Mouse (Mus musculus) limb, embryonic 10.5 days (tissue): ENCODE data around the gene Cyb5r3. TPM values are rescaled to one million over a fixed set of nuclear protein-coding genes. Genes with fewer than 3 reads are reported as not detected.
"Not testable (repeated sequence)": the region's sequence is repeated elsewhere in the genome, so short reads cannot be mapped to it uniquely, and the experiment has no call there.

Source experiments
- DNase-seq: peaks from one replicate; pipeline ENCODE4 v3.0.0-alpha.2; 2017; ENCODE audit warnings: low spot score
- H3K27ac ChIP-seq: fragments of 300-500 bp; sonication (generic); 2 replicates; pipeline ENCODE4 v1.5.1; 2016; ENCODE audit warnings: mild to moderate bottlenecking
- H3K27me3 ChIP-seq: fragments of 300-500 bp; sonication (generic); 2 replicates; pipeline ENCODE4 v1.6.1; 2016; ENCODE audit warnings: low read depth, mild to moderate bottlenecking; ENCODE audit not compliant: poor library complexity, severe bottlenecking
- H3K36me3 ChIP-seq: fragments of 300-500 bp; sonication (generic); 2 replicates; pipeline ENCODE4 v1.6.1; 2016; ENCODE audit warnings: mild to moderate bottlenecking, moderate library complexity
- H3K4me1 ChIP-seq: fragments of 300-500 bp; sonication (generic); 2 replicates; pipeline ENCODE4 v1.6.1; 2016
- H3K4me3 ChIP-seq: fragments of 300-500 bp; sonication (generic); 2 replicates; pipeline ENCODE4 v1.5.1; 2016; ENCODE audit warnings: mild to moderate bottlenecking, moderate library complexity
- H3K9me3 ChIP-seq: fragments of 300-500 bp; sonication (generic); replicated peaks from 2 replicates; pipeline ENCODE4 v1.6.1; 2016; ENCODE audit warnings: mild to moderate bottlenecking
- WGBS: fragments of 180-500 bp; shearing (Covaris S2); methylation state at CpG from one replicate; pipeline ENCODE4 v1.1.7; 2016; 5-methylcytosine and 5-hydroxymethylcytosine counted together
- polyA plus RNA-seq: library from polyadenylated mRNA; unstranded; fragments of >200 nt; fragmentation: Nextera tagmentation; extraction: Ambion mirVana; gene quantifications from 2 replicates; pipeline ENCODE4 v1.2.1, GENCODE M21; 2016

Cyb5r3 gene
- polyA plus RNA-seq, 1 experiment from 2014 or later = 174 TPM

- not testable (repeated sequence) for H3K9me3 ChIP-seq, H3K27ac ChIP-seq, H3K4me1 ChIP-seq, H3K4me3 ChIP-seq, H3K27me3 ChIP-seq, DNase-seq
- WGBS = 94% methylated on average over 3 of the region's 3 CpGs
- peaks cover 74% of the 10 kb centered on the region for H3K36me3 ChIP-seq
These were observed 45.4 kb downstream of the Cyb5r3 start for GRCm38 (mm10) chr15:83127037-83127436.

GRCm38 (mm10) chr15:83126582-83126981, 45.8 kb downstream of the Cyb5r3 start:
- no peak overlapping the region for H3K27ac ChIP-seq
- no peaks in the 10 kb centered on the region for H3K9me3 ChIP-seq
- DNase-seq = no peak
- H3K4me3 ChIP-seq = no peak overlapping the region
- 95% methylated on average over 9 of the region's 9 CpGs for WGBS
- peaks cover 5% of the 10 kb centered on the region for H3K4me1 ChIP-seq
- H3K27me3 ChIP-seq = no peaks in the 10 kb centered on the region
- H3K36me3 ChIP-seq = peaks cover 70% of the 10 kb centered on the region

DNA sequence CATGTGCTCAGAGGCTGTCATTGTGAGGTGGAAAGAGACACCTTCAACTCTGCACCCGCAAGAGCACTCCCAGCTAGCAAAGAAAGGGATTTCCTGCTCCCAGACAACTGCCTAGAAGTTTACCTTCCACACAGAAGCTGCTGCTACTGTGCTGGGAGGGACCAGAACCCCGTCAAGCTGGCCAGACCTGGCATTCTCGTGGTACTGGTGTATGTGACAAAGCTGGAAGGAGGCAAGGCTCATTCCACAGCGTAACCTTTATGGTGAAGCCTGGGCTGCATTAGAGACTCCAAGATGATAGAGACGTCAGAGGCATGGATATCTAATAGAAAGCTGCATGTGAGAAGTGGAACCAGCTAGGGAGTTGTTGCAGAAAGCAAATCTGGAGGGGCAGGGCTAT, 47.8 kb downstream of the Cyb5r3 start:
- peaks cover 10% of the 10 kb centered on the region for H3K4me1 ChIP-seq
- H3K27me3 ChIP-seq = no peaks in the 10 kb centered on the region
- H3K9me3 ChIP-seq = no peaks in the 10 kb centered on the region
- H3K27ac ChIP-seq = no peak overlapping the region
- H3K4me3 ChIP-seq = no peak overlapping the region
- H3K36me3 ChIP-seq = peaks cover 59% of the 10 kb centered on the region
- no peak for DNase-seq
- WGBS = 70% methylated on average over 5 of the region's 5 CpGs

- peaks cover 10% of the 10 kb centered on the region for H3K4me1 ChIP-seq
- no peaks in the 10 kb centered on the region for H3K27me3 ChIP-seq
- H3K27ac ChIP-seq = peak within 1 kb of the TSS; percentile 83
- peak within 1 kb of the TSS; percentile 86 for H3K4me3 ChIP-seq
- peaks cover 59% of the 10 kb centered on the region for H3K36me3 ChIP-seq
- no peaks in the 10 kb centered on the region for H3K9me3 ChIP-seq
- peak; percentile 92 for DNase-seq
- 10% methylated on average over 32 of the region's 32 CpGs for WGBS
These were observed 49.7 kb downstream of the Cyb5r3 start, which contains the start of gene Rrp7a for GRCm38 (mm10) chr15:83122566-83123145. Rrp7a (minus strand) TSS chr15:83122801.

- peak overlapping the region; percentile 86 for H3K4me3 ChIP-seq
- H3K27ac ChIP-seq = peak overlapping the region; percentile 83
- 4% methylated on average over 43 of the region's 43 CpGs for WGBS
- no peaks in the 10 kb centered on the region for H3K27me3 ChIP-seq
- peak; percentile 62 for DNase-seq
- peaks cover 10% of the 10 kb centered on the region for H3K4me1 ChIP-seq
- peaks cover 59% of the 10 kb centered on the region for H3K36me3 ChIP-seq
- H3K9me3 ChIP-seq = no peaks in the 10 kb centered on the region
These were observed 50.5 kb downstream of the Cyb5r3 start for GRCm38 (mm10) chr15:83121709-83122565.

DNA sequence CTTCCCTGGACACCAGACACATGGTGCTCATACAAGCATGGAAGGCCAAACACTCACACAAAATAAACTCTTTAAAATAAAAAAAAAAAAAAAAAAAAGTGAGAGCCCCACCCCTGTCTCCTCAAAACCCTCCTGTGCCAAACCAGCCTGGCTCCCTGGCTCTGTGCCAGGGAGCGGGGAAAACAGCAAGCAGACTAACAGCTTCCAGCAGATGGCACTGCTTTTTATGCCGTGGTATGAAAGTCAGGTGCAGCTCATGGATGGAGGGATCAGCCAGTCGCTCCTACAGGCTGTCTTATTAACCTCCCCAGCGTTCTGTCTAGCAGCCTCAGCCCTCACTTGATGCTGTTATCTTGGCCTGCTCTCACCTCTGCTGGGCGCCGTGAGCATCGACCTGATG, 54.0 kb downstream of the Cyb5r3 start:
- WGBS = 87% methylated on average over 7 of the region's 7 CpGs

DNA sequence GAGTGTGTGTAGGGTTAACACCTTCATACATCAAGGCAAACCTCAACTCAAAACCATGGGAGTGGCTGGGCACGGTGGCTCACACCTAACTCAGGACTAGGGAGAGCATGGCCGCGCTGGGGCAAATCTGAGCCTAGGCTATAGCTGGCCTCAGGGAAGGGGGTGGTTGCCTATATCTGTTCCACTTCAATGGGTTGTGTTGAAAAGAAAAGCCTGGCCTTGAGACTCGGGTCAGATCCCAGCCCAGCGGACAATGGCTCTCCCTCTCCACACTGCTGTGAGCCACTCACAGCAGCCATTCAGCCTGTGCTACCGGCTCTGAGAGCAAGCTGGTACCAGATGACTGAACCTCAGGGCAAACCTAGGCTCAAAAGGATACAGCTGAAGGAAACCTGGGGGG, 57.3 kb downstream of the Cyb5r3 start:
- Histone ChIP-seq H3K27me3 (no peaks in the 10 kb centered on the region), H3K9me3 (no peaks in the 10 kb centered on the region), H3K36me3 (peaks cover 66% of the 10 kb centered on the region), H3K4me3 (no peak overlapping the region), H3K4me1 (peaks cover 5% of the 10 kb centered on the region), H3K27ac (no peak overlapping the region)
- WGBS = 87% methylated on average over 6 of the region's 6 CpGs
- DNase-seq = no peak

More for the DNA sequence above, 54.0 kb downstream of the Cyb5r3 start:
- no peaks in the 10 kb centered on the region for H3K9me3 ChIP-seq
- DNase-seq = no peak
- no peak overlapping the region for H3K27ac ChIP-seq
- no peak overlapping the region for H3K4me3 ChIP-seq
- no peaks in the 10 kb centered on the region for H3K27me3 ChIP-seq
- H3K36me3 ChIP-seq = peaks cover 69% of the 10 kb centered on the region
- peaks cover 10% of the 10 kb centered on the region for H3K4me1 ChIP-seq

DNA sequence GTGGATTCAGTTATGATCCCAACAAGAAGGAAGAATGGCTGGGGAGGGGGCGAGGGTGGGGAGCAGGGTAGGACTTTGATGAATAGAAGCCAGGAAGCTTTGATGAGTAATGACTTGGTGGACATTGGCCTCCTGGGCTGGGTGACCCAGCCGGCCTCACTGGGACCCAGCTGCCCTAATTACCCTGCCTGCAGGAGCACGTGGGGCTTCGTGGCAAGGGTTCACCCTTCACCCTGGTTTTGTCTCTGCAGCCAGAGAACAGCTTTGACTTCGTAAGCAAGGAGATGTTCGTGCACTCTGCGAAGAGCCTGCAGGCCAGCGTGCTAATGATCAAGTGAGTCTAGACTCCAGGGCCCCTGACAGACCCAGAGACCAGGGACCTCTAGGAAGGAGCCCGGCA, 58.3 kb downstream of the Cyb5r3 start:
- 79% methylated on average over 9 of the region's 9 CpGs for WGBS
- H3K9me3 ChIP-seq = no peaks in the 10 kb centered on the region
- H3K27me3 ChIP-seq = no peaks in the 10 kb centered on the region
- peaks cover 61% of the 10 kb centered on the region for H3K36me3 ChIP-seq
- no peak overlapping the region for H3K4me3 ChIP-seq
- peaks cover 5% of the 10 kb centered on the region for H3K4me1 ChIP-seq
- no peak overlapping the region for H3K27ac ChIP-seq
- no peak for DNase-seq

DNA sequence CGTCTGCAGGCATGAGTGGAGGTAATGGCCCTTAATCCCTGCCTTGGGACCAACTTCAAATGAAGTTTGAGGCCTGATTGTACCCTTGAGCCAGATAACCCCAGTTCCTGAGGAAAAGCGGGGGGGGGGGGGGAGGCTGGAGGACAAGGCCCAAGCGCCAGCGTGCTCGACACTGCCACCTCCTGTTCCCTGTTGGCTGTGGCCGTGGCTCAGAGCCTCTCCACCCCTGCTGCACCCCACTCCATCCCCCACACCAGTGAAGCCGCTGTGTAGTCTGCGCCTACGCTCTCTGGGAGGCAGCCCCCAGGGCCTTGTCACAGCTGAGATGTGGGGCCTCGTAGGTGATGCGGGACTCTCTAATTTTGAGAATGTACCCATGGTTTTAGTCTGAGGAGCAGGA, 59.5 kb downstream of the Cyb5r3 start:
- Histone ChIP-seq H3K27me3 (no peaks in the 10 kb centered on the region), H3K9me3 (no peaks in the 10 kb centered on the region), H3K27ac (no peak overlapping the region; the same call in 1 of the 2 replicates), H3K4me3 (no peak overlapping the region), H3K36me3 (peaks cover 48% of the 10 kb centered on the region), H3K4me1 (peaks cover 5% of the 10 kb centered on the region)
- WGBS = 12% methylated on average over 11 of the region's 11 CpGs
- peak; percentile 72 for DNase-seq

DNA sequence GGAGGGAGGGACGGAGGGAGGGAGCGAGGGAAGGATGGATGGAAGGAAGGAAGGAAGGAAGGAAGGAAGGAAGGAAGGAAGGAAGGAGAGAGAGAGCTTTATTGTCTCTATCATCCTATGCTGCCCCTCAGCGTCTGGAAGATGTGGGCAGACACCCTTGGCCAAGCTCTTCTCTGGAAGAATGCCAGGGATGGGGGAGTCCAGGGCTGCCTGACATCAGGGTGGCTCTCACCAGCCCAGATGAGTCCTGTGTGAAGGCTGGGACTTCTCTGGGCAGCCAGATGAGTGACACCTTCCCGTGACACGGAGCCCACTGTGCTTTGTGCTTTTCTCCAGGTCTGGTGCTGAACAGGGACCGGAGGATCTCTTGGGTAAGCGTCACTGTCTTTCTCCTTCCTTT, 60.5 kb downstream of the Cyb5r3 start:
- H3K27ac ChIP-seq = no peak overlapping the region
- 89% methylated on average over 7 of the region's 7 CpGs for WGBS
- H3K4me3 ChIP-seq = no peak overlapping the region
- H3K36me3 ChIP-seq = peaks cover 38% of the 10 kb centered on the region
- no peak for DNase-seq
- H3K4me1 ChIP-seq = peaks cover 9% of the 10 kb centered on the region
- no peaks in the 10 kb centered on the region for H3K27me3 ChIP-seq
- H3K9me3 ChIP-seq = no peaks in the 10 kb centered on the region

DNA sequence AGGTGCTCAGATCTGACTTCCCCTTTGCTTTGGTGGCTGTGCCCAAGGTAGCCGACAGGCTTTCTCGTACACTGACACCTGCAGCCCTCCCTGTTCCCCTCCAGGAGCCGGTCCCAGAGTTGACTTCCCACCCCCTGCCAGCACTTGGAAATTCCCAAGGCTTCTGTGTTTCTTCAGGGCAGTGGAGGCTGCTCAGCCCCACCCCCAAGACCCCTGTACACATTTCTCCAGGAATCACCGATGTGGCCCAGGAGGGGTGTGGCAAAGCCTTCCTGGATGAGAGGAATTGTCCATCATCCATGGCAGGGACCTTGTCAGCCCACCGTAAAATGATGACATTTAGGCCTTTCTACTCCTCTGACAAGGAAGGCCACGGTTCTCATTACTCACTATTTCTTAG, 61.1 kb downstream of the Cyb5r3 start:
- 60% methylated on average over 6 of the region's 6 CpGs for WGBS

DNA sequence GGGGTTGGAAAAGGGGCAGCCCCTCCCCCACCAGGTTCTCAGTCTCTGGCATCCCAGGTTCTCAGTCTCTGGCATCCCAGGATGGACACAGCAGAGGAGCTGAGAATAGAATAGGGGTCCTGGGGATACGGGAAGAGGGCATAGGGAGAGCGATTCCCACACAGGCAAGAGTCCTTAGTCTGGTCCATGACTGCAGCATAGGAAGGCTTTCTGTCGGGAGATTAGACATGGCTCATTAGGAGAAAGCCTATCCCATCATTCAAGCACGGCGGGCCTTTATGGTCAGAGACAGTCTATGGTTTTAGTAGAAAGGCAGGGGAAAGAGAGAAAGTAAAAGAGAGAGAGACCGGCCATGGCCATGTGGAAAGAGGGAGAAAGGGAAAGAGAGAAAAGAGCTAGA, 64.6 kb downstream of the Cyb5r3 start:
- H3K27me3 ChIP-seq = no peaks in the 10 kb centered on the region
- peaks cover 6% of the 10 kb centered on the region for H3K4me1 ChIP-seq
- 68% methylated on average over 6 of the region's 6 CpGs for WGBS
- H3K9me3 ChIP-seq = no peaks in the 10 kb centered on the region
- H3K4me3 ChIP-seq = no peak overlapping the region
- H3K36me3 ChIP-seq = 0 out of 2 replicates have a peak, but pooled peaks cover 5% of the 10 kb centered on the region
- H3K27ac ChIP-seq = no peak overlapping the region
- no peak for DNase-seq

More for the DNA sequence above, 61.1 kb downstream of the Cyb5r3 start:
- peaks cover 32% of the 10 kb centered on the region for H3K36me3 ChIP-seq
- peaks cover 9% of the 10 kb centered on the region for H3K4me1 ChIP-seq
- no peak overlapping the region for H3K27ac ChIP-seq
- no peak overlapping the region for H3K4me3 ChIP-seq
- DNase-seq = no peak
- no peaks in the 10 kb centered on the region for H3K9me3 ChIP-seq
- H3K27me3 ChIP-seq = no peaks in the 10 kb centered on the region

DNA sequence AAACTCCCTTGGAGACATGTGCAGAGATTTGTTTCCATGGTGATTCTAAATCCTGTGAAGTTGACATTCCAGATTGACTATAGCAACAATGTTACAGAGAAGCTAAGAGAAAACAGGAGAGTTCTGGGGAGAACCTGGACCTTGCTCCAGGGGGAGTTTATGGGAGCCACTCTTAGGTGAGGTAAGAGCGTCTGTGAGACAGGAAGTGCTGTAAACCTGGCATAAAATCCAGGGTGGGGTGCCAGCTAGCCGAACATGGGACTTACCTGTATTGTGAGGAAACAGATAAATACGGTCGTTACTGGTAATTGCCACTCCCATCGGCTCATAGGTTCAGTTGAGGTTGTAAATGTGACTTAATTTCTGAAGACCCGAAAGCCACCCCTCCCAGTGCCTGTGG, 66.0 kb downstream of the Cyb5r3 start:
- no peak for DNase-seq
- Histone ChIP-seq H3K36me3 (0 out of 2 replicates have a peak, but pooled peaks cover 5% of the 10 kb centered on the region), H3K4me3 (no peak overlapping the region), H3K4me1 (peaks cover 4% of the 10 kb centered on the region; the same call in 1 of the 2 replicates), H3K27me3 (no peaks in the 10 kb centered on the region), H3K9me3 (no peaks in the 10 kb centered on the region), H3K27ac (no peak overlapping the region)
- WGBS = 68% methylated on average over 6 of the region's 6 CpGs
